Mouse (Mus musculus) liver, embryonic 14.5 days (tissue): ENCODE measurements around the gene Nudcd2.

Experiments
- CTCF ChIP-seq: IDR thresholded peaks from 2 replicates; pipeline ENCODE4 v1.5.1; 2016; ENCODE audit warnings: antibody characterized with exemption, low read depth, control low read depth
- EP300 ChIP-seq: IDR thresholded peaks from 2 replicates; pipeline ENCODE4 v1.6.1; 2016; ENCODE audit warnings: antibody characterized with exemption, low read depth

GRCm38 (mm10) chr11:40746361-40746760 lies 12.9 kb downstream of the Nudcd2 start:
- TF ChIP-seq CTCF (no peak), EP300 (no peak)
